Mouse (Mus musculus) NIH3T3 (cell line): Measurements from ENCODE around the gene Ice1.

Experiments
- DNase-seq: peaks from one replicate; pipeline ENCODE4 v3.0.0-alpha.2; 2012; ENCODE audit warnings: low read depth

Ice1 gene

DNA sequence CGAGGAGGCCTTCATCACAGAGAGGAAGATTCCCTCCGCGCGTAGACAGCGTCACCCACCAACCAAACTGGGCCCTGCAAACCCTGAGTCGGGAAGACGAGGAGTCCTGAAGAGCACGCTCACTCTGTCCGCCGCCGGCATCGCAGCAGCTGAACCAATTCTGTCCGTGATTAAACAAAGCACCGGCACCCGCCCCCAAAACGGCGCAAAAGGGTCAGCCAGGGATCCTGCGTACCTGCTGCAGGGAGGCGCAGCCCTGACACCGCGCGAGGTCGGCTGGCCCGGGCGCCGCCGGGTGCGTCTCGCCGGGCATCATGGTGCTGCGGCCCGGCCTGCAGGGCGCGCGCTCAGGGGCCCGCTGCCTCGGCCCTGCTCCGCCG, at the start of gene Ice1:
Gene Ice1, minus strand, starts transcription at position 353 of the 380 bp plus-strand sequence.
- DNase-seq = no peak

DNA sequence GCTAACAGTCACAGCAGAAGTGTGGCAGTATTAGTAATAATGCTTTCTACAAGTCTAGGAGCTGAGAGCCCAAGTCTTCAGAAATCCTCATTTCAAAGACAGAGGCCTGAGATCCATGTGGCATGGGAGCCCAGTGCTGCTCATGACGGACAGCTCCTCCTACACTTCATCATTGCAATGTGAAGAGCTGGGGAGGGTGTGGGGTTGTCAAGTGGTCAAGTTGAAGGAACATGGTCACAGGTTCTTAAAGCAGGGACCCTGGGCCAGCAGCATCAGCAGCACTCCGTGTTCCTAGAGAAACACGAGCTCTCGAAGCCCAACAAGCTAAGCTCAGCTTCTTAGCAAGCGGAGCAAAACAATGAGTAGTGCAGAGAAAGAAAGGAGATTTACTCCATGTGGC, 48.4 kb upstream of the Ice1 start:
- no peak for DNase-seq

DNA sequence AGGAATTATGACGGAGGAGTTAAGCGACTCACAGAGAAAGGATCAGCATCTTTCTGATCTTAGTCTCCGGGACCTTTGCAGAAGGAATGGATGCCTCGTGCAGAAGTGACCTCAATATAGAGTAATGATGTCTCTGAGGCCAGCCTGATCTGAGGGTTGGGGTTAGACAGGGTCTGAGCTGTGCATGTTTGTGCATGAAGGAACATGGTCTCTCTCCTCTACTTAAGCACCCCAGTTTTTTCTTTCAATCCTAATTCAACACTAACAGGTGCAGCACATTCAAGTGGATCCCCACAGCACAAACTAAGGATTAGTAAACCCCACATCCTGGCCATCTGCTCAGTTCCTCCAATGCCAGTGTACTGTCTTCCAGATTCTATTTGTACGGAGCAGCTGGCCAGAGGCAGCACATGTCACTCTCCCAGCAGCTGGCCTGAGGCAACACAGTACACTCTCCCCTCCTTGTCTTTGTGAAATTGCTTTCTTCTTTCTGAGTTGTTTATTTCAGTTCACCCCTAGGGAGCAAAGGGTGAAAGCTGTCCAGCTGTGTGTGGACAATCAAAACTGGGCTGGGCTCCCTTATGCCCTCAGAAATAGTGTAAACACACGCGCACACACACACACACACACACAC, 47.7 kb upstream of the Ice1 start:
- DNase-seq = peak; percentile 52

DNA sequence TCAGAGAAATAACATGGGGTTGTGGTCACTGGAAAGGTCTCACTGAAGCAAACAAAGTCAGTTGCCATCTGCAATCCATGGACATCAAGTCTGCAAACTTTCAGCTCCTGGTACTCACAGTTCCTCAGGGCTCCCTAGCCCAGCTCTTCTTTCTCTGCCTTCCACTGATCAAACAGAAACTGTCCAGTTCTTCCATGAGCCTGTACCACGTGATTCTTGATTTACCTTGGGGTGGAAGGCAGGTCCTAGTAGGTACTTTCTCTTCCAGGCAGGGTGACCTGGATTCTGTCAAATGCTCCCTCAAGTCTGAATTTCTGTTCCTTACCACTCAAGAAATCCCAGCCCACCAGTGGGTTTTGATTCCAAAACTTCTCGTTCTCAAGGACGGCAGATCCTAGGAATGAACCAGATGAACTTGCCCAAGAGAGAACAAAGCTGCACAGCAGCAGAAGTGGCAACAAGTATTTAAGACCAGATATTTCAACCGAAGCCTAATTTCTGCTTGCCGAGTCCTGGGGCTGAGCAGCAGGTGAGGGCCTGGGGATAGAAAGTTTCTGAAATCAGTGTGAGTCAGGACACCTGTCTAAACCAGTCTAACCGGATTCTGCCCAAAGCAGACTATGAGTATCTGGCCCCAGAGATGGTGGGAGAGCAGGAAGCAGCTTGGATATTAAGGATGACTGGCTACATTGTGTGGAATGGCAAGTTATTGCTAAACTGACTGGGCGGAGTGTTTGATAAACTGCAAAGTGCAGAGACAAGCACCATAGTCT, 44.2 kb upstream of the Ice1 start:
- no peak for DNase-seq

DNA sequence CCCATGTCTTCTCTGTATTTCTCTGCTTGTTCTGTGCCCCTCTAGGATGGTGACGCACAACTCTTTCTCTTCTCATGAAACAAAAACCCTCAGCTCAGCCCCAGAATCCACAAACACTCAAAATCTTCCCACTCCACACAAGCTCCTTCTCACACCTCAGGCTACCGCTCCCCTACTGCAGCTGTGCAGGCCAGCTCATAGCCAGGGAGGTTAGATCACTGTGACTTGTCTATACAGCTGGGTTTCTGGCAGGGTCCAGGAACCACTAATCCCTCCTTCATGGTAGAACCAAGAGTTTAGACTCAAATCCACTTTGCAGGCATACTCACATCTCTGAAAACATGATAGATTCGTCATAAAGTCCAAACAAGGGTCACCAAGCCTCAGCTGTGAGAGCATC, 42.9 kb upstream of the Ice1 start:
- no peak for DNase-seq

DNA sequence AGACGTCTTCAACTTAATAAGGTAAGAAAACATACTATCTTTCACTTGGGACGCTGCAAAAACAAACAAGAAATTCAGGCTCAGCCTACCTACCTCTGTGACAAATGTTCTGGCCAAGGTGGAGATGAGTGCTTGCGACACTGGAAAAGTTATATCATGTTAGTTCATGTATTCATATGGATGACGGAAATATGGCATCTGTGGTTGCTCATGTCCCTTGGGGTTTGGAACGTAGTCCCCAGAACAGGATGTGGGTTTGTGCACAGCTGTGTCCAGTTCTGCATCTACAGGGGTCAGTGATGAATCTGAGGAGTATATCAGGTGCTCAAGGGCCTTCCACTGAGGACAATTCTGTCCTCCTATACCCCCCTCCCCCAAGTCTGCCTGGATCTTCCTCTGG, 40.3 kb upstream of the Ice1 start:
- DNase-seq = no peak

DNA sequence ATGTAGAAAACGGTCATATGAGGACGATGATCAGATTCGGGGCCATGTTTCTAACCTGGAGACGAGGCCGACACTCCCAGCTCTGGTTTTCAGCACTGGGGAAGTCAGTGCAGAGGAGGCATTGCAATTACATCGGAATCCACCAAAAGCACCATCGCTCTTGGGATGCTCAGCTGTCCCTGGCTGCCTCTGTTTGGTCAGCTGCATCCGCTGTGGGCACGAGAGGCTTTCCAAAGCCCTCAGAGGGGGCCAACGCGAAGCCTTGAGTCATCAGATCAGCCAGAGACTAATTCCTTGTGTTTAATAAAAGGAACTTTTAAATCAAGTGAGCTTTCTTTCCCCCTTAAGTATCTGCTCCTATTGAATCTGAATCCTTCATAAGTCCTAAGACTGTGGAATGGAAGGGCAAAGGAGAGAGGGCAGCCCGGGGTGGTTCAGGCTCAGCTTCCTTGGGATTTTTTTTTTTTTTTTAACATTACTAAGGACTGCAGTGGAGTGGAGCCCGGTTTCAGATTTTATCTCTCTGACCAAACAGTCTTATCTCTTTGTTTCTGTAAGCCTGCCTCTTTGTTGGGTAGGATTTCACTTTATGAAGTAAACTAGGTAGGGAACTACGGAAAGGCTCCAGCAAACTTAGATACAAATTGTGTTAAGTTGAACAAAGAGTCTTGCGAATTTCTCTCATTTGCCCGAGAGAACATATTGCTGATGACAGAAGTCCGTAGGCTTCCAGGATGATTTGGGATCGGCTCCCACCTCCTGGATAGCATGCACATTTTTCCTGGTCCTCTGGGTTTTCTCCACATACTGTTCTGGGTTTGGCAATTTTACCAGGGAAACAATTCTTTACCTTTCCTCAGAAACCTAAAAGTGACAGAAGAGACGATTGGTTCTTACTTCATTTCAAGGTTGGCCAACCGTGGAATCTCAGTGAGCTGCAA, 39.1 kb upstream of the Ice1 start:
- peak; percentile 65 for DNase-seq

DNA sequence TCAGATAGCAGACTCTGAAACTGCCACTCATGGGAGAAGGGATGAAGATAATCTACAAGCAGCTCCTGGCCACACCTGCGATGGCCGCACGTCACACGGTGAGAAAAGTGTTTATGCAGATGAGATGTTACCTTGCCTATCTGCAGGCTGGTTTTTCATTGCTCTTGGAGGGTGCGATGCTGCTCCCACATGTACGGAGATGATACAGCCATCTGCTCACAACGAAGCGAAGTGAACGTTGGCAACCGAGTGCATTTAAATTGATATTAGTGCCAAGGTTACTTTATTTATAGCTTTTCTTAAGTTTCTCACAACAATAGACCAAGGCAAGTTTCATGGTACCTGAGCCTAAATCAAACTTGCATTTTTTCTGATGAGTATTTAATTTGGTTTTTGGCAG, 37.6 kb upstream of the Ice1 start:
- DNase-seq = no peak

DNA sequence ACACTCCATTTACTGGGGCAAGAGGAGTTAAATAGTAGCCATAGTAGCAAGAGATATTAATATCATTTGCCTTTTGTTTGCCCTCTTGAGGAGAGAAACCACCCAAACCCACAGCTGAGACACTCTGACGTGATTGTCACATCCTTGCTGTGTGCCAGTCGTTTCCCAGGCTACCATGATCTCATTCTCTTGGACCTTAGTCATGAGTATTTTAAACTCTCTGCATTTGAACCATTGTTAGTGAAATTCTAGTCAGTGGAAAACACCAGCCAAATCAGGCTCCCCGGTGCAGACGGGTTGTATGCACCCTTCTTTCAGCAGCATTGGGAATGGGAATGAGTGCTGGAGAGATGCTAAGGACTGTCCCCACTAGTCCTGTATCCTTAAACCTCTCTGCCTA, 32.6 kb upstream of the Ice1 start:
- DNase-seq = no peak

DNA sequence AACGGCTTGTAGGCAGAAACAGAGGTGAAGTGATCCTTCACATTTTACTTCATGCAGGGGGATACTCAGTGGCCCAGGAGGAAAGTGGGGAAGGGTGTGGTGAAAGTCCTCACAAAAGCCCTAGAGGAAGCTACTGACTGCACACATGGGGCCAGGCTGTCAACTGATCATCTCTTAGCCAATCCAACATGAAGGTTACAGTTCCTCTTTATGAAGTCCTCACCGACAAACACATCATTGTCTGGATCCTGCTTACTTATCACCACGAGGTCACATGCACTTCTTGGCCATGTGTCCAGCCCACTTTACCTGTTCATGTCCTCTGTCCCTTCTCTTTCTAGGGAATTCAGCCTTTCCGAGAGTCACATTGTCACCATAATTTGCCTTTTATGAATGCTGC, 22.3 kb upstream of the Ice1 start:
- no peak for DNase-seq

DNA sequence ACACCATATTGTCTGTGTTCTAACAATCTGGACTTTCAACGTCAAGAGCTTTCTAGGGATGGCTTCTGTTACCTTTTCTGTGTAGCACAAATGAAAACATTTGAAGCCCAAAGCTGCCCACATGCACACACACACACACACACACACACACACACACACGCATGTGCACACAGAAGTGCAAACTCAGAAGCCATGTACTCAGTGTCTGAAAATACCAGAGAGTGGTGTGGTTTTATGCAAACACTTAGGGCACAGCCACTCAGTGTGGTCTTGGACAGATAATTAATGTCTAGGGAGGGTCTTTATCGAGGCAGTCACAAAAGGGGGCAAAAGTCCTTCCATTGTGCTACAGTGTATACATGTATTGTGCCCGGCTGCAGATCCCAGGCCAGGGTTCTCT, 19.3 kb upstream of the Ice1 start:
- DNase-seq = no peak

DNA sequence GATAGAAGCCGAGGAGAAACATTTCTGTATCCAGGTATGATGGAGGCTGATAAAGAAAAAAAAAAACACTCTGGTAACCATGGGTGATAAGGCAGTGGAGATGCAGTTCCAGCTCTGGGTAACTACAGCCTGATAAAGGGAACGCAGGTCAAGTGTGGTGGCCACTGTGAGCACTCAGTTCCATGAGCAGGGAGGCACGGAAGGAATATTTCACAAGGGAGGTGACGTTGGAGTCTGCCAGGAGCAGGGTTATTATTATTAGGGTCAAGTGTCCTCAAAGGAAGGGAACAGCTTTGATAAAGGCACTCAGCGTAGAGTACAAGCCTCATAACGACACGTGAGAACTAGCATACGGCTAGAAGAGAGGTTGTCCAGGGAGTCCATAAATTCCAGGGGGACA, 18.9 kb upstream of the Ice1 start:
- no peak for DNase-seq

DNA sequence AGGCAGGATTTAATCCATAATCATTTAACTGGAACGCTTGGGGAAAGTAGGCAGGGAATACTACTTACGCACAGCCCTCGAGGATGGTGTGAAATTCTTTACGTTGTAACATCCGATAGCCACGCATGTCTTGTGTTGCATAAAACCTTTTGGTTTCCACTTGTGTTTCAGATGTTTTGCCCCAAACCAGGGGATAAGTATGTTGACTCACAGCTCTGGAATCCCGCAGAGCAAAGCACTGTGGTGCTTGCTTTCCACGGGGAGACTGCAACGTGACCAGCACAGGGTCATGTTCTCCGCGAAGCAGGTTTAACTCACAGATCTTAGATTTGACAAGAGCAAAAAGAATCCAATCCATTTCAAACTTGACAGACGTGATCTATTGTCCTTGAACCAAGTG, 18.1 kb upstream of the Ice1 start:
- peak; percentile 86 for DNase-seq

DNA sequence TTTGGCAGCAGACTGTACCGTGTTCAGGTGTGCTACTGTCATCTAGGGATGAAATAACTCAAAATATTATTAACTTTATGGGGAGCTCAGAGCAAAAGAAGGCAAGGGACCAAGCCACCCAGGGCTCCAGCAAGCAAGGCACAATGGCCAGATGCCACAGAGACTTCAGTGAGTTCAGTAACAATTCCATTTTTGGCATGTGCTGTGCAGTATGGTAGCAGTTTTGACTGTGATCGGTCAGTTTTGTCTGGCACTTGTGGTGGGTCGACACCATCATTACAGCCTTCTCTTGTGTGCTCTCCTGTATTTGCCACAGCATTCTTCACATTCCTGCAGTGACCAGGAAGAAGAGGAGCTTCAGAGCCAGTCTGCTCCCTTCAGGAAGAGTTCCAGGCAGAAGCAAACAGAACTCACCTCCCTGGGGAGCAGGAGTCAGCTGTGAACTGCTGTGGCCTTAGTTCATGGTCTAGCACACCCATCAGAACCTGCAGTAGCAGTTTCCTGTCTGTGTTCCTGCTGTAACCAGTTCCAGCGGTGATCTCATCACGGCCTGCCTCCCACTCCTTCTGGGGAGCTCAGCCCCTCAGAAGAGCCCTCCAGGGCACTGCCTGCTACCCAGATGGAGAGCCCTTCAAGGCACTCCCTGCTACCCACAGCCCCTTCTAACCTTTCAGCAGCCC, 16.8 kb upstream of the Ice1 start:
- peak; percentile 48 for DNase-seq

DNA sequence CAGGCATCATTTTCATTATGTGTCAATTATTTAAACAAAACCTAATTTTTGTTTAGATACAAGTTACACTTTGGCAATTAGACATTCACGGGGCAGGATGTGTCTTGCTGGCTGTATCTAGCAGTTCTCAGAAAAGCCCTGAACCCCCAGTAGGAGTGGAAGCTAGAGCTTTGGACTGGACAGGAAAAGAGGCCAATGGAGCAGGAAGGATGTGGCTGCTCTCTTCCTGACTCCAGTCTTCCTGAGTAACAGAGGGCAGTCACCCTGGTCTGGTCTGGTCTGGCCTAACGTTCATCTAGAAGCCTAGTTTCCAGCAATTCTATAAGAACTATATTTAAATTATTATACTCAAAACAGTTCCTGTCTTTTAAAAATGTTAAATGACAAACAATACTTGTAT, 16.0 kb upstream of the Ice1 start:
- no peak for DNase-seq

DNA sequence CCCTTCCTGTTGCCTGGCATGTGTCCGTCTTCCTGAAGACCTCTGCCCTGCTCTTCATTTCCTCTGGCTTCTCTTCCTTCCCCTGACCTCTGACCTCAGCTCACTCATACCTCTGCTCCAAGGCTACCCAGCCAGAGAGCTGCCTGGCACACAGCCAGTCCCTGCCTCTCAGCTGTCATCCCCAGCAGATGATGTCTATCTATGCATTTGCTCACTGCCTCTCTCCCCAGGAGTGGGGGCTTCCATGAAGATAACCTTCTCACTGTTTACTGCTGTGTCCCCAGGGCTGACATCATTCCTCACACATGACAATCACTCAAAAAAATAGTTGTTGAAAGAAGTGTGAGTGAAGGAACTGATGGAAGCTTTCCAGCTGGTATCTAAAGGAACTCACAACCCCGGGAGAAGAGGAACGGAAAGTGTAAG, 12.6 kb upstream of the Ice1 start:
- peak; percentile 53 for DNase-seq

DNA sequence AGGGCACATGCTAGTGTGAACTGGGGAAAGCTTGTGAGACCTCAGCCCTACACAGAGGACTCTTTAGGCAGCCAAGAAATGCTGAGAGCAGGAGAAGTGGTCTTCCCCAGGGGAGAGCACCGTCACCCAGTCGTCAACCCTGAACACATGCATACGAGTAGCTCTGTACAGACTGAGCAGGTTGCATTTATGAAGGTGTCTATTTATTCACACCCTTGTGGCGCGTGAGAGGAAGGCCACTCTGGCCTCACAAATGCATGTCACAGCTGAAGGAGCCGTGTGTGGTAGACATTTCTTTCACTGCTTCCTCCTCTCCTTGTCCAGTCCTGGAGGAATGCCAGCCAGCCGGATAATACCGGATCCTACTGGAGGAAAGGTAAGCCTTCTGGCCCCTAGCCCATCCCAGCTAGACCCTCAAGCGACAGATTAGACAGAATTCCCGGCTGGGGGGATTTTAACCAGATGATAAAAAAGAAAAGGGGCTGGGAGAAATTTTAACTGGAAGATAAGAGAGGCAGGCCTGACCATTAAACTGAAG, 8.6 kb upstream of the Ice1 start:
- DNase-seq = no peak

DNA sequence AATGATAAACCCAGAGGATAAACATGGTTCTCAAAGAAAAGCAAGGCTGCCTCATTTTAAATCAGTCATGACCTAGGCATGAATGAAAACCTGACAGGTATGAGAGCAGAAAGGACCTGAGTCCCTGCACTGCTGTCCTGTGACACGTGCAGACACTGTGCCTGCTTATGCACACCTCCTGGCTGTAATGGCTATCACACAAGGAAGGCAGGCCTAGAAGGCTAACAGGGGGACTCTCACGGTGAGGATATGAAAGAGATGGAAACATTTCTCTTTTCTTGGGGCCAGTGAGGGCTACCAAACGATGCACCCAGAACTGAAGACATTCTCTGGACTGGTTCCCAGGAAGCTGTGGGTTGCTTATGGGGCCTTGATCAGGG, 6.6 kb upstream of the Ice1 start:
- no peak for DNase-seq

DNA sequence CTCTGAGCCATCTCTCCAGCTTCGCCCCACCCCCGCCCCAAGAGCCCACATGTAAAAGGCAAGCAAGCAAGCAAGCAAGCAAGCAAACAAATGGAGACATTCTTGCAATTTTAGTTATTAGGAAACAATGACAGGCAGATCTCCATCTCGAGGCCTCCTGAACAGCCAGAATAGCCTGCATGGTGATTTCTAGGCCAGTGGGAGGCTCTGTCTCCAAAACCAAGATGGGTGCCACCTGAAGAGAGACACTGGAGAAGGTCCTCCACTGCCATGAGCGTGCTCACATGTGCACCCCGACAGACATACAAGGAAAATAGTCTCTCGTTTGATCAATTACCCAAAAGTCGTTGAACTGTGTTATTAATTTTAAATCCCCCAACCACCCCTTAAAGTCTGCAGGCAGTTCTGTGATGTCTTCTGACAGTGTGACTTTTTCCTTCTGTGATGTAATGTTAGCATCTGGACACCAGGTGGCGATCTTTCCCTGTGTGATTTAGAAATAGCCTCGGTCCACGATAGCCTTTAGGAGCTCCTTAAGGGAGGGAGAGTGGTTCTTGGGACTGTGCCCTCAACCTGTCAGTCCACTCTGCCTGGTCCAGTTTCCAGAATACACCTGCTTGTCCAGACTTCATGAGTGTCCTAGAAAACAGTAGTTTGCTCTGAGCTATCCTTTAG, 6.1 kb upstream of the Ice1 start:
- peak; percentile 89 for DNase-seq

DNA sequence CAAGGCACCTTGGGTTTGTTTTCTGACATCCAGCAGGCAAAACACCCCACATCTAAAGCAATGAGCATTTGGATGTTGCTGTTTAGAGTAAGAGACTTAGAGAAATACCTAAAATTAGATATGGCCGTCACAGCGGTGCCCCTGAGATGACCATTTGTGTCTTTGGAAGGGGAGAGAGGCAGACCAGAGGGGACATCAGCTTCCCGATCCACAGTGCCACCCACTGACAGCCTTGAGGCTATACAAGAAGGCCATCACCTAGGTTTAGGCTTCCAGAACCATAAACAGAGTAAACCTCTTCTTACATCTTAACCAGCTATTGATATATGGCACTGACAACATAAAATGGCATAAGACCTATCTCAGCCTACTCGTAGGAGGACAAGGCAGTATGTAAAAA, 4.5 kb upstream of the Ice1 start:
- no peak for DNase-seq

DNA sequence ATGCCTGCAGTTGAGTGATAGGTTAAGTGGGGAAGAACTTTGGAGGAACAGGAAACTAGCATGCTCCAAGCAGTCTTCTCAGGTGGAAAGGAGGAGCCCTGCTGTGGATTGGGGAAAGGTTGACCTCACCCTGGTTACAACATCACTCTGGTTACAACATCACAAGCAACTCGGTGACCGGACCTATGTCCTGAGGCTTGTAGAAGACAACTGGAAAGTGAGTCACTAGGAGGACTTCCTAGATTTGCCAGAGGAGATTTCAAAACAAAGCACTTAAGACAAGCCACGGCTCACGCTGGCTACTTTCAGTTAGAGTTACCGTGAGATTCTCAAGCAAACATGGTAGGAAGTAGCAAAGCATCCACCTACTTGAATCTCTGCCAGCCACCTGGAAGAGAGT, 3.9 kb upstream of the Ice1 start:
- peak; percentile 61 for DNase-seq

DNA sequence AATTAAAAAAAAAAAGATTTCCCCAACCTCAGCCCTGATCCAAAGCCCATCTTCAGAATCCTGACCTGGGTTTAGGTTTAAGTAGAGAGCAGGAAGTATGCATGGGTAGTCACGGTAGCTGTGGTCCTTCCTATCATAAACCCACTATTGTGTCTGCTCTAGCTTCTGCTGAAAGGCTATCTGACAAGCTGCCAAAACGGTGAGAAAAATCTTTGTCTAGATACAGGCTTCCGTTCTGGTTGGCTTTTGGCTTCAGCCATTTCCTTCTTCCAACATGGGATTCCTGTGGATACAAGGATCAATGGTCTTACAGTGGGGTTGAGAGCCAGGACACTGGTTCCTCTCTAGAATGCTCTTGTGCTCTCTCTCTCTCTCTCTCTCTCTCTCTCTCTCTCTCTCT, 2.2 kb upstream of the Ice1 start:
- no peak for DNase-seq
